Mouse (Mus musculus): Measurements from ENCODE around the gene Btbd3.

Btbd3 gene

GRCm38 (mm10) chr2:138256411-138256810, at the start of gene Btbd3:
TSS of gene Btbd3 (plus strand) at chr2:138256565.
- peak; percentile 92 for DNase-seq (ENCODE audit: low spot score)

- DNase-seq (ENCODE audit: low spot score) = peak; percentile 7
Measured at GRCm38 (mm10) chr2:138215561-138215960, 40.8 kb upstream of the Btbd3 start.

GRCm38 (mm10) chr2:138220269-138220668, 36.1 kb upstream of the Btbd3 start:
- no peak for DNase-seq (ENCODE audit: low spot score)

GRCm38 (mm10) chr2:138232247-138232646, 24.1 kb upstream of the Btbd3 start:
- no peak for DNase-seq (ENCODE audit: low spot score)

GRCm38 (mm10) chr2:138236149-138236548, 20.2 kb upstream of the Btbd3 start:
- DNase-seq (ENCODE audit: low spot score) = no peak

- no peak for DNase-seq (ENCODE audit: low spot score)
Measured at GRCm38 (mm10) chr2:138242452-138242851, 13.9 kb upstream of the Btbd3 start.

- DNase-seq (ENCODE audit: low spot score) = no peak
Measured at GRCm38 (mm10) chr2:138245631-138246289, 10.6 kb upstream of the Btbd3 start.

- no peak for DNase-seq (ENCODE audit: low spot score)
Measured at GRCm38 (mm10) chr2:138247986-138248385, 8.4 kb upstream of the Btbd3 start.

GRCm38 (mm10) chr2:138256851-138257471, 596 bp downstream of the Btbd3 start:
- DNase-seq (ENCODE audit: low spot score) = no peak

- DNase-seq (ENCODE audit: low spot score) = no peak
Measured at GRCm38 (mm10) chr2:138257692-138258315, 1.4 kb downstream of the Btbd3 start.

GRCm38 (mm10) chr2:138261140-138261539, 4.8 kb downstream of the Btbd3 start:
- DNase-seq (ENCODE audit: low spot score) = no peak

GRCm38 (mm10) chr2:138262885-138263284, 6.5 kb downstream of the Btbd3 start:
- no peak for DNase-seq (ENCODE audit: low spot score)

GRCm38 (mm10) chr2:138265356-138266005, 9.1 kb downstream of the Btbd3 start:
- no peak for DNase-seq (ENCODE audit: low spot score)

- no peak for DNase-seq (ENCODE audit: low spot score)
Measured at GRCm38 (mm10) chr2:138266679-138267078, 10.3 kb downstream of the Btbd3 start.

- no peak for DNase-seq (ENCODE audit: low spot score)
Measured at GRCm38 (mm10) chr2:138267852-138268513, 11.6 kb downstream of the Btbd3 start.

GRCm38 (mm10) chr2:138269330-138269729, 13.0 kb downstream of the Btbd3 start:
- DNase-seq (ENCODE audit: low spot score) = no peak

GRCm38 (mm10) chr2:138273404-138274073, 17.2 kb downstream of the Btbd3 start:
- DNase-seq (ENCODE audit: low spot score) = no peak

- DNase-seq (ENCODE audit: low spot score) = no peak
Measured at GRCm38 (mm10) chr2:138274086-138274485, 17.7 kb downstream of the Btbd3 start.

- DNase-seq (ENCODE audit: low spot score) = no peak
Measured at GRCm38 (mm10) chr2:138277842-138278691, 21.7 kb downstream of the Btbd3 start.

GRCm38 (mm10) chr2:138278853-138279640, 22.7 kb downstream of the Btbd3 start:
- DNase-seq (ENCODE audit: low spot score) = no peak

Data from ovary, postnatal 10 days (tissue).